Mouse (Mus musculus) testis, adult 2 months (tissue): ENCODE measurements around the gene Canx. TPM values are rescaled to one million over a fixed set of nuclear protein-coding genes. Genes with fewer than 3 reads are reported as not detected.
"Not testable (repeated sequence)": the region's sequence is repeated elsewhere in the genome, so short reads cannot be mapped to it uniquely, and the experiment has no call there.

Experiments used
- H3K27ac ChIP-seq: fragments of 200-500 bp; 2 replicates; pipeline ENCODE4 v1.5.1; 2012; ENCODE audit warnings: low read depth, low read length; ENCODE audit not compliant: control insufficient read depth, insufficient read depth
- H3K27me3 ChIP-seq: fragments of 200-500 bp; 2 replicates; pipeline ENCODE4 v1.6.1; 2012; ENCODE audit warnings: mild to moderate bottlenecking, low read length, moderate library complexity; ENCODE audit not compliant: control insufficient read depth, insufficient read depth
- H3K36me3 ChIP-seq: fragments of 200-500 bp; 2 replicates; pipeline ENCODE4 v1.6.1; 2012; ENCODE audit warnings: mild to moderate bottlenecking, low read length; ENCODE audit not compliant: control insufficient read depth, insufficient read depth
- H3K4me1 ChIP-seq: fragments of 200-500 bp; 2 replicates; pipeline ENCODE4 v1.6.1; 2012; ENCODE audit warnings: low read length; ENCODE audit not compliant: control insufficient read depth, insufficient read depth
- H3K4me3 ChIP-seq: fragments of 200-500 bp; 2 replicates; pipeline ENCODE4 v1.5.1; 2012; ENCODE audit warnings: low read depth, mild to moderate bottlenecking, low read length, moderate library complexity, mixed read lengths; ENCODE audit not compliant: control insufficient read depth
- CTCF ChIP-seq: fragments of 200-500 bp; IDR thresholded peaks from 2 replicates; pipeline ENCODE4 v1.5.1; 2012; ENCODE audit warnings: low read depth, mild to moderate bottlenecking, inconsistent platforms, low read length, moderate library complexity; ENCODE audit not compliant: control insufficient read depth, insufficient read depth, insufficient replicate concordance
- POLR2A ChIP-seq: fragments of 200-500 bp; IDR thresholded peaks from 2 replicates; pipeline ENCODE4 v1.6.1; 2012; ENCODE audit warnings: low read depth, mild to moderate bottlenecking, inconsistent platforms, low read length, moderate library complexity; ENCODE audit not compliant: control insufficient read depth
- polyA plus RNA-seq: library from polyadenylated mRNA; depleted of rRNA; stranded (reverse); fragments of >200 nt; gene quantifications from 2 replicates; pipeline ENCODE4 v1.2.3, GENCODE M21; 2012

The Canx gene
- polyA plus RNA-seq, 1 experiment: 58.3 TPM

- Histone ChIP-seq H3K4me1 (peaks cover 12% of the 10 kb centered on the region), H3K36me3 (no peaks in the 10 kb centered on the region), H3K27ac (no peak overlapping the region), H3K27me3 (no peaks in the 10 kb centered on the region), H3K4me3 (no peak overlapping the region)
- no peak for TF ChIP-seq CTCF
- no peak for TF ChIP-seq POLR2A
These were observed 44.0 kb upstream of the Canx start for GRCm38 (mm10) chr11:50369360-50369911.

DNA sequence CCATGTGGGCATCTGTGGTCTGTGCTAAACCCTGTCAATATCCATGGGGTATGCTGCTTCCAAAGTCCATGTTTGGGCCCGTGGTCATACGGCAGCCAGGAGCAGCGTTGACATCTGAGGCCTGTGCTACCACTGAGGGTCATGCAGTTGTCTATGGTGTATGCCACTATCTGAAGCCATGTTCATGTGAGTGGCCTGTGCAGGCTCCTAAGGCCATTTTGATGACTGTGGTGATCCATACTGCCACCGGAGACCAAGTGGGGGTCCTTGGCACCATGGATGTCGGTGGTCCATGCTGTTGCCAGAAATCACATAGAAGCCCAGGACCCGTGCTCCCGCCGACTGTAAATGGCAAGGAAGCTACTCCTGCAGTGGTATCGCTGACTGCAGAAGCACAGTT lies 42.1 kb upstream of the Canx start:
- H3K27ac ChIP-seq: no peak overlapping the region
- no peaks in the 10 kb centered on the region for H3K36me3 ChIP-seq
- TF ChIP-seq POLR2A (no peak), CTCF (no peak)
- H3K4me1 ChIP-seq: peaks cover 12% of the 10 kb centered on the region
- no peaks in the 10 kb centered on the region for H3K27me3 ChIP-seq
- no peak overlapping the region for H3K4me3 ChIP-seq

DNA sequence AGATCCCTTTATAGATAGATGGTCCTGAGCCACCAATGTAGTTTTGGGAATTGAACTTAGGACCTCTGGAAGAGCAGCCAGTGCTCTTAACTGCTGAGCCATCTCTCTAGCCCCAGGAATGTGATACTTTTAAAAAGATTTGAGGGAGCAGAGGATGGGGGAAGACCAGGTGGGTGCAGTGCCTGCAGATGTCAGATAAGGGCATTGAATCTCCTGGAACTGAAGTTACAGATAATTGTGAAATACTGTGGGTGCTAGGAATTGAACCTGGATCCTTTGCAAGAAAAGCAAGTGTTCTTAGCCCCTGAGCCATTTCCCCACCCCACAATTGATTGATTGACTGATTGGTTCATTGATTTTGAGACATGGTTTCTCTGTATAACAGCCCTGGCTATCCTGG lies 39.8 kb upstream of the Canx start:
- no peak for TF ChIP-seq CTCF
- no peak for TF ChIP-seq POLR2A
- Histone ChIP-seq H3K27me3 (no peaks in the 10 kb centered on the region), H3K27ac (no peak overlapping the region), H3K4me3 (no peak overlapping the region), H3K36me3 (no peaks in the 10 kb centered on the region), H3K4me1 (peaks cover 3% of the 10 kb centered on the region)

GRCm38 (mm10) chr11:50364548-50364947 lies 39.1 kb upstream of the Canx start:
- TF ChIP-seq POLR2A (no peak), CTCF (peak; percentile 39; the same call in 1 of the 2 replicates)
- no peak overlapping the region for H3K4me3 ChIP-seq
- H3K27ac ChIP-seq: no peak overlapping the region
- H3K36me3 ChIP-seq: no peaks in the 10 kb centered on the region
- no peaks in the 10 kb centered on the region for H3K27me3 ChIP-seq
- H3K4me1 ChIP-seq: peaks cover 5% of the 10 kb centered on the region

GRCm38 (mm10) chr11:50361282-50361681 lies 35.8 kb upstream of the Canx start:
- not testable (repeated sequence) for H3K27me3 ChIP-seq, H3K4me3 ChIP-seq, H3K36me3 ChIP-seq, H3K27ac ChIP-seq
- peaks cover 12% of the 10 kb centered on the region for H3K4me1 ChIP-seq

DNA sequence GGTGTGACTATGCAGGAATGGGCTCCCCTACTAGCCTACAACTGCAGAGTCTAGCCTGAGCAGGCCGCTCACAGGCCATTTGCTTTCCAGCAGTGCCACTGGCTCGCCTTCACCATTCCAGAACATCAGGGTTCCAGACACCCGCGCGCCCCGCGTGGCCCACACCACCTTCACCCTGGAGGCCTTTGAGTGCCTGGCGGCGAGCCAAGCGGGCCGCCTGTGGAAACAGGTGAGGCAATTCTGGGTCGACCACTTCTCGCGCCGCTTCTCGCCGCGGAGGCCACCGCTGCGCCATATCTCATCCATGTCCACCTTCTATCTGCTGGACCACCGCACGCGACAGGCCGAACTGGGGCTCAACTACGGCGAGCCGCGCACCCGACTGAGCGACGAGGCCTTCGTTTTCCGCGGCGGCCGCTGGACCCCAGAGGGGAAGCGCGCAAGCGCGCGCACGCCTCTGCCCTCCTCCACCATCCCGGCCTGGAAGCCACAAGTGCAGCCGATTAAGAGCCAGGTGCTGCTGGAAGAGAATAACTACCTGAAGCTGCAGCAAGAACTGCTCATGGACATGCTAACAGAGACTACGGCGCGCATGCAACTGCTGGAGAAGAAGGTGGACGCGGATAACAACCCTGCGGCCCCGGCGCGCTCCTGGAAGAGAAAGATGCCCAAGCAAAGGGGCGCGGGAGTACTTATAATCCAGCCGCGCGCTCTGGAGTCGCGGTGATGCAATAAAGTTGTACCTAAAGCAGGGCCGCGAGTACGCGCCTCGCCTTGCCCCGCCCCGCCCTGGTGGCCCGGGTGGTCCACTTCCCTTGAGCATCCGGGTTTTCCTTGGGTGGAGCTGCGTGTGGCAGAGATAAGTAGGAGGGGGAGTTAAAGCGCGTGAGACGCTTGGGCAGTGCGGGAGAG lies 33.7 kb upstream of the Canx start:
- H3K4me1 ChIP-seq: peaks cover 12% of the 10 kb centered on the region
- H3K4me3 ChIP-seq: peak overlapping the region; percentile 85
- TF ChIP-seq CTCF (no peak), POLR2A (peak; percentile 27; the same call in 1 of the 2 replicates)
- no peaks in the 10 kb centered on the region for H3K27me3 ChIP-seq
- H3K36me3 ChIP-seq: no peaks in the 10 kb centered on the region
- no peak overlapping the region for H3K27ac ChIP-seq

DNA sequence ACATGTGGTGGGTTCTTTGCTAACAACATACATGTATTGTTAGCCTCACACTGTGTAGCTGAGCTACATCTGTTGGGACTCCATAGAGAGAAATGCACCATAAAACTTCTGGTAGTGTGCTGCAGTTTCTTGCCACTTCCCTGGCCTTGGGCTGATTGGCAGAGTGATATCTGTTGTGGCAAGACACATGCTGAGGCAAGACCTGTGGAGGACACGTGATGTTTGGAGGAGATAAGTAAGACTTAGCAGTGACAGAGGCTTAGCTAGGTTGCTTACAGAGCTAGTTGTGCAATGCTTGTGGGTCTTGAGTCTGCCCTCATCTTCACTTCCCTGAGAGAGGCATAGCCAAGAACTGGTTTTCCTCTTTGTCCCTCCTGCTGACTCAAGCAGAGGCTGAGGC lies 29.9 kb upstream of the Canx start:
- Histone ChIP-seq H3K4me1 (peaks cover 9% of the 10 kb centered on the region), H3K27ac (no peak overlapping the region), H3K4me3 (no peak overlapping the region), H3K36me3 (no peaks in the 10 kb centered on the region), H3K27me3 (no peaks in the 10 kb centered on the region)
- no peak for TF ChIP-seq CTCF
- no peak for TF ChIP-seq POLR2A

GRCm38 (mm10) chr11:50354851-50355250 lies 29.4 kb upstream of the Canx start:
- Histone ChIP-seq H3K4me3 (no peak overlapping the region), H3K36me3 (no peaks in the 10 kb centered on the region), H3K27me3 (no peaks in the 10 kb centered on the region), H3K27ac (no peak overlapping the region), H3K4me1 (peaks cover 9% of the 10 kb centered on the region)
- TF ChIP-seq POLR2A: no peak
- no peak for TF ChIP-seq CTCF
